In the genomic region with DNA sequence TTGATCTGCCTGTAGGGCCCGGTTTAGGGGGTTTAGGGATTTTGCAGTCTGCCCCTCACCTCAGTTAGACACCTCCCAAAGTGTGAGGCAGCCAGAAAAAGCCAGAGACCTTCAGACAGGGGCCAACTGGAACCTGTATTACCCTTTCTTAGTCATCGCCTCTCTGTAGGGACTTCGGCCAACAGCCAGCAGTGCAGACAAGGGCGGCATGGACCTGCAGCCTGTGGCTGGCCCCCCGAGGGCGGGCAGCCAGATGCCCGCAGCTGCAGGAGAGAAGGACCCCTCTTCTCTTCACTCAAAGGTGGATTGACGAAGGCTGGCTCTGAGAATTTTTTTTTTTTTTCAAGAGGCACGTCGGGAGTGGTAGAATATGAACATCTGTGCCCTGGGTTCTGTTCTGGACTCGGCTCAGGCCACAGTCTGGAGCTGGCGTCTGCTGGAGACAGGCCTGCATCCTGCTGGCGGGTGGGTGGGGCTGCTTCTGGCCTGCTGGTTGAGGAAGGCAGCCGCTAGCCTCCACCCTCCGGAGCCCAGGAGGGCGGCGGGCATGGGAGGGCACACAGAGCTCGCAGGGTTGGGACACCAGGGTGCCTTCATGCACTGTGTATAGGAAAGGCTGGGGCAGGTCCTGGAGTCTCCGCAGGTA, we compare ENCODE assay signal across 24 mouse cellular contexts. TPM values are rescaled to one million over a fixed set of nuclear protein-coding genes. Genes with fewer than 3 reads are reported as not detected.
A peak's percentile ranks its signal among the peaks of the same experiment; 100 is the strongest.
DNase-seq lines count a peak whose midpoint lies in the region; ATAC-seq and TF ChIP-seq lines count a peak whose summit lies in the region.
"Had no signal": no experiment of that assay in that cellular context is flagged by ENCODE, and none has a peak within 500 bp of the region (broad histone marks: within the 10 kb centered on the region; RNA-seq: fewer than 3 reads in every experiment).

No protein-coding gene starts in this region.

- H3K4me2 ChIP-seq in limb, embryonic 13.5 days (replicated peaks) = no peak overlapping the region
- no peak overlapping the region for H3K4me2 ChIP-seq in forebrain, embryonic 15.5 days (replicated peaks)
- no peak overlapping the region for H3K4me2 ChIP-seq in midbrain, embryonic 11.5 days
- H3K4me2 ChIP-seq: forebrain, embryonic 13.5 days; hindbrain, embryonic 13.5 days; liver, embryonic 13.5 days; lung, embryonic 14.5 days had no signal

- TF ChIP-seq CTCF in bone marrow, adult 2 months (IDR thresholded peaks at IDR 0.05; ENCODE audit: control insufficient read depth, insufficient read depth, low read length) = no peak

- no peak overlapping the region for H3K4me3 ChIP-seq in bone marrow, adult 2 months (replicated peaks; ENCODE audit: control insufficient read depth, low read depth, low read length)
- H3K4me3 ChIP-seq in limb, embryonic 13.5 days = no peak overlapping the region
- H3K4me3 ChIP-seq in forebrain, embryonic 15.5 days = no peak overlapping the region
- no peak overlapping the region for H3K4me3 ChIP-seq in midbrain, embryonic 11.5 days (ENCODE audit: low read depth, low read length)
- H3K4me3 ChIP-seq: forebrain, embryonic 13.5 days; hindbrain, embryonic 13.5 days; liver, embryonic 13.5 days; midbrain, embryonic 10.5 days had no signal

- peak; percentile 74 for ATAC-seq in limb, embryonic 13.5 days (ENCODE audit: low FRiP score, low read depth)
- no peak for ATAC-seq in forebrain, embryonic 15.5 days (replicated peaks)
- ATAC-seq in midbrain, embryonic 11.5 days (ENCODE audit: low FRiP score) = no peak
- ATAC-seq: forebrain, embryonic 13.5 days; inflammation-experienced regulatory T-cells, adult 6 months had no signal

- no peak overlapping the region; the same call in 1 of the 2 replicates for H3K9ac ChIP-seq in limb, embryonic 13.5 days
- no peak overlapping the region for H3K9ac ChIP-seq in forebrain, embryonic 15.5 days (replicated peaks)
- no peak overlapping the region for H3K9ac ChIP-seq in midbrain, embryonic 11.5 days (ENCODE audit: low read length)
- H3K9ac ChIP-seq: forebrain, embryonic 13.5 days; hindbrain, embryonic 13.5 days; liver, embryonic 13.5 days; lung, embryonic 14.5 days had no signal

- H3K4me1 ChIP-seq in bone marrow, adult 2 months (ENCODE audit: control insufficient read depth, insufficient read depth, low read length) = peaks cover 5% of the 10 kb centered on the region; the same call in 1 of the 2 replicates
- H3K4me1 ChIP-seq in limb, embryonic 13.5 days = peaks cover 3% of the 10 kb centered on the region; the same call in 1 of the 2 replicates
- H3K4me1 ChIP-seq in forebrain, embryonic 15.5 days = no peaks in the 10 kb centered on the region
- H3K4me1 ChIP-seq in midbrain, embryonic 11.5 days (ENCODE audit: control insufficient read depth, insufficient read depth, low read length) = no peaks in the 10 kb centered on the region
- H3K4me1 ChIP-seq: forebrain, embryonic 13.5 days; hindbrain, embryonic 13.5 days; midbrain, embryonic 10.5 days had no signal

- H3K36me3 ChIP-seq in limb, embryonic 13.5 days = no peaks in the 10 kb centered on the region
- H3K36me3 ChIP-seq in forebrain, embryonic 15.5 days = no peaks in the 10 kb centered on the region
- H3K36me3 ChIP-seq in midbrain, embryonic 11.5 days (ENCODE audit: control insufficient read depth, insufficient read depth, low read length) = no peaks in the 10 kb centered on the region
- H3K36me3 ChIP-seq: hindbrain, embryonic 13.5 days; liver, embryonic 13.5 days; midbrain, embryonic 10.5 days had no signal

- H3K27me3 ChIP-seq in limb, embryonic 13.5 days = no peaks in the 10 kb centered on the region
- no peaks in the 10 kb centered on the region for H3K27me3 ChIP-seq in forebrain, embryonic 15.5 days
- H3K27me3 ChIP-seq in midbrain, embryonic 11.5 days (ENCODE audit: control insufficient read depth, insufficient read depth, low read length) = no peaks in the 10 kb centered on the region
- H3K27me3 ChIP-seq: forebrain, embryonic 13.5 days; hindbrain, embryonic 13.5 days; liver, embryonic 13.5 days had no signal

- 61% methylated on average over 19 of the region's 19 CpGs for WGBS in bone marrow, adult 2 months
- 51% methylated on average over 19 of the region's 19 CpGs for WGBS in limb, embryonic 13.5 days
- 63% methylated on average over 19 of the region's 19 CpGs for WGBS in forebrain, embryonic 15.5 days
- WGBS in midbrain, embryonic 11.5 days = 65% methylated on average over 19 of the region's 19 CpGs

- TF ChIP-seq POLR2A in bone marrow, adult 2 months (IDR thresholded peaks at IDR 0.05; ENCODE audit: borderline replicate concordance, control insufficient read depth, low read depth, low read length) = no peak

- H3K27ac ChIP-seq in bone marrow, adult 2 months (ENCODE audit: control insufficient read depth, insufficient read depth, low read depth, low read length, poor library complexity) = 0 out of 2 replicates have a peak overlapping the region, but pooled peaks have one; percentile 0
- H3K27ac ChIP-seq in limb, embryonic 13.5 days = peak overlapping the region; percentile 67; the same call in 1 of the 2 replicates
- H3K27ac ChIP-seq in forebrain, embryonic 15.5 days (replicated peaks) = no peak overlapping the region
- no peak overlapping the region for H3K27ac ChIP-seq in midbrain, embryonic 11.5 days (ENCODE audit: low read depth, low read length)
- H3K27ac ChIP-seq: forebrain, embryonic 13.5 days; hindbrain, embryonic 13.5 days; kidney, postnatal 0 days; liver, embryonic 13.5 days; midbrain, embryonic 10.5 days; stomach, postnatal 0 days had no signal

- H3K9me3 ChIP-seq in limb, embryonic 13.5 days = no peaks in the 10 kb centered on the region
- H3K9me3 ChIP-seq in forebrain, embryonic 15.5 days = no peaks in the 10 kb centered on the region
- no peaks in the 10 kb centered on the region for H3K9me3 ChIP-seq in midbrain, embryonic 11.5 days (ENCODE audit: control insufficient read depth, low read length)
- H3K9me3 ChIP-seq: forebrain, embryonic 13.5 days; hindbrain, embryonic 13.5 days; liver, embryonic 13.5 days; midbrain, embryonic 10.5 days had no signal

- DNase-seq in spleen, postnatal 36 days (ENCODE audit: low spot score in 2 of 2) = peak; percentile 18 to 40
- DNase-seq in spleen, postnatal 14 days (ENCODE audit: low spot score in 2 of 2) = no peak
- DNase-seq in embryo, embryonic 10 days (ENCODE audit: low spot score) = no peak
- no peak for DNase-seq in midbrain, embryonic 11.5 days (ENCODE audit: low spot score, missing footprints)
- DNase-seq: adrenal gland, postnatal 36 days; cerebellum, adult 11-12 months; cerebellum, postnatal 25 days; heart, adult 11 months; heart, postnatal 36 days; kidney, adult 18-20 months; liver, embryonic 13.5 days; lung, embryonic 14.5 days; lung, postnatal 36 days; thymus, adult 2 months; thymus, postnatal 4 days had no signal

RNA-seq across cellular contexts. Expression of gene Isg20, which starts 25.9 kb away (rescaled TPM):
- polyA plus RNA-seq in bone marrow, adult 2 months (2011; ENCODE audit: insufficient read depth, insufficient read length, low replicate concordance, missing spikeins) = 159 and 207 TPM in 2 replicates
- 0.57 and 0.94 TPM in 2 replicates for polyA plus RNA-seq in limb, embryonic 13.5 days (2015; fragmentation: Nextera tagmentation; extraction: Ambion mirVana)
- 1.7 TPM in 2 replicates for polyA plus RNA-seq in forebrain, embryonic 15.5 days (2015; fragmentation: Nextera tagmentation; extraction: Ambion mirVana)
- 0.57 and 0.78 TPM in 2 replicates for polyA plus RNA-seq in midbrain, embryonic 11.5 days (2014; fragmentation: Nextera tagmentation; extraction: Ambion mirVana)
- polyA plus RNA-seq: forebrain, embryonic 13.5 days had no signal

RNA-seq across cellular contexts. Expression of gene Aen, which starts 43.4 kb away (rescaled TPM):
- 15.9 and 41.8 TPM in 2 replicates for polyA plus RNA-seq in bone marrow, adult 2 months (2011; ENCODE audit: insufficient read depth, insufficient read length, low replicate concordance, missing spikeins)
- 41.0 and 42.0 TPM in 2 replicates for polyA plus RNA-seq in limb, embryonic 13.5 days (2015; fragmentation: Nextera tagmentation; extraction: Ambion mirVana)
- polyA plus RNA-seq in forebrain, embryonic 15.5 days (2015; fragmentation: Nextera tagmentation; extraction: Ambion mirVana) = 55.5 and 57.1 TPM in 2 replicates
- 42.2 and 48.9 TPM in 2 replicates for polyA plus RNA-seq in midbrain, embryonic 11.5 days (2014; fragmentation: Nextera tagmentation; extraction: Ambion mirVana)

Comparison
In these comparisons a context has a peak if more than half of its experiments do, and no peak if none do; other contexts are left out.
1. DNase-seq: peak in spleen, postnatal 36 days (2 of 2); none in spleen, postnatal 14 days (0 of 2), embryo, embryonic 10 days (single experiment) and midbrain, embryonic 11.5 days (single experiment).
2. H3K27ac ChIP-seq: peak in bone marrow, adult 2 months (single experiment) and limb, embryonic 13.5 days (single experiment); none in forebrain, embryonic 15.5 days (single experiment) and midbrain, embryonic 11.5 days (single experiment).
3. RNA of gene Isg20, which starts 25.9 kb away (polyA plus RNA-seq): 159 to 207 TPM in bone marrow, adult 2 months; 1.7 TPM in forebrain, embryonic 15.5 days, 0.57 to 0.78 TPM in midbrain, embryonic 11.5 days and 0.57 to 0.94 TPM in limb, embryonic 13.5 days; every median in the first group is over 10 times any median in the second.